Mouse (Mus musculus) midbrain, postnatal 0 days (tissue): ENCODE results near the gene Wfikkn1. TPM values are rescaled to one million over a fixed set of nuclear protein-coding genes. Genes with fewer than 3 reads are reported as not detected.

ENCODE experiments used
- ATAC-seq: fragments of 200-750 bp; cut with Nextera tagmentation; 2 replicates; pipeline ENCODE4 v1.8.0; 2017; ENCODE audit warnings: moderate number of reproducible peaks, mild to moderate bottlenecking, moderate TSS enrichment, moderate library complexity; ENCODE audit not compliant: low FRiP score
- DNase-seq: peaks from one replicate; pipeline ENCODE4 v3.0.0-alpha.2; 2015; ENCODE audit warnings: low spot score
- H3K27ac ChIP-seq: fragments of 300-500 bp; sonication (generic); 2 replicates; pipeline ENCODE4 v1.5.1; 2014; ENCODE audit warnings: low read depth, mild to moderate bottlenecking, low read length, mixed read lengths
- H3K27me3 ChIP-seq: fragments of 300-500 bp; sonication (generic); 2 replicates; pipeline ENCODE4 v1.6.1; 2014; ENCODE audit warnings: low read length, control low read depth, mixed read lengths; ENCODE audit not compliant: insufficient read depth
- H3K36me3 ChIP-seq: fragments of 300-500 bp; sonication (generic); 2 replicates; pipeline ENCODE4 v1.6.1; 2014; ENCODE audit warnings: low read length, control low read depth, mixed read lengths; ENCODE audit not compliant: insufficient read depth
- H3K4me1 ChIP-seq: fragments of 300-500 bp; sonication (generic); 2 replicates; pipeline ENCODE4 v1.6.1; 2014; ENCODE audit warnings: mild to moderate bottlenecking, control low read depth, antibody characterized with exemption, low read length, mixed read lengths; ENCODE audit not compliant: insufficient read depth
- H3K4me2 ChIP-seq: fragments of 300-500 bp; sonication (generic); 2 replicates; pipeline ENCODE4 v1.6.1; 2014; ENCODE audit warnings: low read depth, mild to moderate bottlenecking, low read length, mixed read lengths; ENCODE audit not compliant: poor library complexity, severe bottlenecking
- H3K4me3 ChIP-seq: fragments of 300-500 bp; sonication (generic); 2 replicates; pipeline ENCODE4 v1.5.1; 2014; ENCODE audit warnings: low read depth, mild to moderate bottlenecking, low read length, moderate library complexity
- H3K9ac ChIP-seq: fragments of 300-500 bp; sonication (generic); replicated peaks from 2 replicates; pipeline ENCODE4 v1.6.1; 2014; ENCODE audit warnings: mild to moderate bottlenecking, low read length, moderate library complexity, mixed read lengths; ENCODE audit not compliant: poor library complexity, severe bottlenecking
- H3K9me3 ChIP-seq: fragments of 300-500 bp; sonication (generic); 2 replicates; pipeline ENCODE4 v1.6.1; 2016; ENCODE audit warnings: low read length, control low read depth
- CTCF ChIP-seq: IDR thresholded peaks from 2 replicates; pipeline ENCODE4 v1.5.1; 2016; ENCODE audit warnings: antibody characterized with exemption, mild to moderate bottlenecking
- whole genome bisulfite sequencing: fragments of 180-500 bp; shearing (Covaris S2); extraction: QIAGEN DNeasy Blood & Tissue Kit; methylation state at CpG from one replicate; pipeline ENCODE4 v1.1.7; 2014; 5-methylcytosine and 5-hydroxymethylcytosine counted together
- polyA plus RNA-seq: library from polyadenylated mRNA; unstranded; fragments of >200 nt; fragmentation: Nextera tagmentation; extraction: Ambion mirVana; gene quantifications from 2 replicates; pipeline ENCODE4 v1.2.1, GENCODE M21; 2015
- total RNA-seq: library from RNA; depleted of rRNA; stranded (reverse); fragments of >200 nt; gene quantifications from 2 replicates; pipeline ENCODE4 v1.2.3, GENCODE M21; 2014

Gene Wfikkn1
- total and polyA plus RNA-seq, 2 experiments from 2014 or later: 0.42 to 0.77 TPM

- peak; percentile 94 for DNase-seq
- peaks cover 33% of the 10 kb centered on the region for H3K36me3 ChIP-seq
- H3K9me3 ChIP-seq: no peaks in the 10 kb centered on the region
- H3K27me3 ChIP-seq: no peaks in the 10 kb centered on the region
- ATAC-seq: peak; percentile 54
- TF ChIP-seq CTCF: no peak
- H3K4me2 ChIP-seq: peak within 1 kb of the TSS; percentile 76
- peak within 1 kb of the TSS; percentile 96 for H3K27ac ChIP-seq
- under 1% methylated on average over 24 of the region's 24 CpGs for WGBS
- H3K4me3 ChIP-seq: peak within 1 kb of the TSS; percentile 81
- peaks cover 43% of the 10 kb centered on the region for H3K4me1 ChIP-seq
- H3K9ac ChIP-seq: peak within 1 kb of the TSS; percentile 86
These were observed 47.4 kb downstream of the Wfikkn1 start, which contains the start of gene Stub1 for GRCm38 (mm10) chr17:25833291-25833663. Gene Stub1 (minus strand): TSS chr17:25833404.

GRCm38 (mm10) chr17:25832436-25833290 is 48.0 kb downstream of the Wfikkn1 start:
- peak overlapping the region; percentile 81 for H3K4me3 ChIP-seq
- peak overlapping the region; percentile 76 for H3K4me2 ChIP-seq
- H3K36me3 ChIP-seq: peaks cover 35% of the 10 kb centered on the region
- no peaks in the 10 kb centered on the region for H3K27me3 ChIP-seq
- H3K4me1 ChIP-seq: peaks cover 42% of the 10 kb centered on the region
- H3K9me3 ChIP-seq: no peaks in the 10 kb centered on the region
- H3K27ac ChIP-seq: peak overlapping the region; percentile 96
- ATAC-seq (peak; percentile 90), DNase-seq (peak; percentile 100)
- WGBS: under 1% methylated on average over 65 of the region's 77 CpGs
- H3K9ac ChIP-seq: peak overlapping the region; percentile 86
- no peak for TF ChIP-seq CTCF

- no peak for ATAC-seq
- peaks cover 45% of the 10 kb centered on the region for H3K36me3 ChIP-seq
These were observed 49.0 kb downstream of the Wfikkn1 start for GRCm38 (mm10) chr17:25831451-25832281.

GRCm38 (mm10) chr17:25830806-25831431 is 49.7 kb downstream of the Wfikkn1 start:
- Histone ChIP-seq H3K27ac (no peak overlapping the region), H3K9me3 (no peaks in the 10 kb centered on the region), H3K4me2 (peak overlapping the region; percentile 76; the same call in 1 of the 2 replicates), H3K4me1 (peaks cover 33% of the 10 kb centered on the region), H3K36me3 (peaks cover 49% of the 10 kb centered on the region), H3K4me3 (no peak overlapping the region), H3K9ac (no peak overlapping the region), H3K27me3 (no peaks in the 10 kb centered on the region)
- no peak for ATAC-seq
- no peak for DNase-seq
- 85% methylated on average over 14 of the region's 14 CpGs for WGBS
- TF ChIP-seq CTCF: no peak

More at GRCm38 (mm10) chr17:25831451-25832281, 49.0 kb downstream of the Wfikkn1 start:
- Histone ChIP-seq H3K27me3 (no peaks in the 10 kb centered on the region), H3K9ac (peak overlapping the region; percentile 86), H3K4me3 (peak overlapping the region; percentile 81), H3K4me1 (peaks cover 39% of the 10 kb centered on the region), H3K27ac (peak overlapping the region; percentile 96), H3K9me3 (no peaks in the 10 kb centered on the region), H3K4me2 (peak overlapping the region; percentile 76)
- 63% methylated on average over 21 of the region's 21 CpGs for WGBS
- no peak for TF ChIP-seq CTCF
- DNase-seq: no peak

- WGBS: 85% methylated on average over 4 of the region's 4 CpGs
- no peak for ATAC-seq
- no peak for TF ChIP-seq CTCF
- Histone ChIP-seq H3K9me3 (no peaks in the 10 kb centered on the region), H3K27ac (no peak overlapping the region), H3K9ac (no peak overlapping the region), H3K36me3 (peaks cover 43% of the 10 kb centered on the region), H3K4me3 (no peak overlapping the region), H3K4me1 (peaks cover 31% of the 10 kb centered on the region), H3K27me3 (no peaks in the 10 kb centered on the region), H3K4me2 (peak overlapping the region; percentile 72)
- DNase-seq: no peak
These were observed 50.4 kb downstream of the Wfikkn1 start for GRCm38 (mm10) chr17:25830200-25830753.
